Comparison of ENCODE assay signal across 8 mouse cellular contexts in the genomic region with DNA sequence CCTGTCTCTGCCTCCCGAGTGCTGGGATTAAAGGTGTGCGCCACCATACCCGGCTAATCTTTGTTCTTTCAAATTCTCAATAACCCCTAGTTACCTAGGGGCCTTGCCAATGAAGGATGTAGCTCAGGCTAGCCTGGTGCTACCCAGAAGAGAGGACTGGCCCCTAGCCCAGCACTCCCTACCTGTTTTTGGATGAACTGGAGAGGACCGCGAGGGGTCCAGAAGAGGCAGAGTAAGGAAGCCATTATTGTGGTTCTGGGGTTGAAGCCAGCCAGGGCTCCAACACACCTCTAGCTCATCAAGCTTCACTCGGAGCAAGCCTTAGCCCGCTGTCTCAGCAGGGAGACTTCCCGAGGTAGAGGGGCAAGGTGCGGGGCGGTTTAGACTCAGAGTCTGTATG. TPM values are rescaled to one million over a fixed set of nuclear protein-coding genes. Genes with fewer than 3 reads are reported as not detected.
A peak's percentile ranks its signal among the peaks of the same experiment; 100 is the strongest.
DNase-seq lines count a peak whose midpoint lies in the region; ATAC-seq and TF ChIP-seq lines count a peak whose summit lies in the region.
"Had no signal": no experiment of that assay in that cellular context is flagged by ENCODE, and none has a peak within 500 bp of the region (broad histone marks: within the 10 kb centered on the region; RNA-seq: fewer than 3 reads in every experiment).

A gene (plus strand): TSS at position 301 of the 400 bp plus-strand sequence.

- H3K9ac ChIP-seq in forebrain, embryonic 12.5 days: peak within 1 kb of the TSS; percentile 49; the same call in 1 of the 2 replicates
- H3K9ac ChIP-seq in limb, embryonic 11.5 days (ENCODE audit: low read length): peak within 1 kb of the TSS; percentile 55

- 45% methylated on average over 10 of the region's 10 CpGs for WGBS in lung, adult 2 months
- 32% methylated on average over 10 of the region's 10 CpGs for WGBS in forebrain, embryonic 12.5 days
- WGBS in limb, embryonic 11.5 days: 23% methylated on average over 10 of the region's 10 CpGs
- WGBS in olfactory bulb, adult 2 months: 38% methylated on average over 10 of the region's 10 CpGs

- peaks cover 58% of the 10 kb centered on the region for H3K27me3 ChIP-seq in forebrain, embryonic 12.5 days
- peaks cover 39% of the 10 kb centered on the region for H3K27me3 ChIP-seq in limb, embryonic 11.5 days (ENCODE audit: control insufficient read depth, insufficient read depth, low read length)

- H3K9me3 ChIP-seq in forebrain, embryonic 12.5 days: no peaks in the 10 kb centered on the region
- H3K9me3 ChIP-seq in limb, embryonic 11.5 days (ENCODE audit: control insufficient read depth, low read length): no peaks in the 10 kb centered on the region

- TF ChIP-seq POLR2A in lung, adult 2 months (IDR thresholded peaks at IDR 0.05; ENCODE audit: borderline replicate concordance, extremely low read depth, low read depth, low read length): no peak
- no peak for TF ChIP-seq POLR2A in olfactory bulb, adult 2 months (IDR thresholded peaks at IDR 0.05; ENCODE audit: insufficient read depth, low read depth, low read length)

- peak within 1 kb of the TSS; percentile 58 for H3K4me3 ChIP-seq in lung, adult 2 months (replicated peaks; ENCODE audit: extremely low read depth, low read depth, low read length)
- H3K4me3 ChIP-seq in forebrain, embryonic 12.5 days (replicated peaks): peak within 1 kb of the TSS; percentile 45
- peak within 1 kb of the TSS; percentile 39 for H3K4me3 ChIP-seq in limb, embryonic 11.5 days (ENCODE audit: low read depth, low read length)
- H3K4me3 ChIP-seq in olfactory bulb, adult 2 months (ENCODE audit: insufficient read depth, low read depth, low read length): peak within 1 kb of the TSS; percentile 49

- peak within 1 kb of the TSS; percentile 86 for H3K4me2 ChIP-seq in forebrain, embryonic 12.5 days
- H3K4me2 ChIP-seq in limb, embryonic 11.5 days (ENCODE audit: low read depth, severe bottlenecking): peak within 1 kb of the TSS; percentile 84

- peaks cover 4% of the 10 kb centered on the region for H3K4me1 ChIP-seq in lung, adult 2 months (ENCODE audit: control insufficient read depth, insufficient read depth, low read length)
- H3K4me1 ChIP-seq in forebrain, embryonic 12.5 days: peaks cover 15% of the 10 kb centered on the region
- H3K4me1 ChIP-seq in limb, embryonic 11.5 days (ENCODE audit: control insufficient read depth, insufficient read depth, low read length): peaks cover 8% of the 10 kb centered on the region; the same call in 1 of the 2 replicates
- peaks cover 8% of the 10 kb centered on the region for H3K4me1 ChIP-seq in olfactory bulb, adult 2 months (ENCODE audit: control insufficient read depth, insufficient read depth, low read length)

- DNase-seq in lung, adult 2 months: no peak
- no peak for DNase-seq in lung, postnatal 14 days
- DNase-seq in limb, embryonic 11.5 days (ENCODE audit: low spot score): no peak
- DNase-seq in retina, postnatal 1 day: no peak
- DNase-seq in spleen, adult 18-20 months: no peak
- DNase-seq: lung, adult 18-20 months had no signal

- no peak within 1 kb of the TSS for H3K27ac ChIP-seq in forebrain, embryonic 12.5 days
- H3K27ac ChIP-seq in limb, embryonic 11.5 days (replicated peaks; ENCODE audit: low read depth, low read length): no peak within 1 kb of the TSS
- H3K27ac ChIP-seq in olfactory bulb, adult 2 months (ENCODE audit: insufficient read depth, low read depth, low read length): no peak within 1 kb of the TSS

- no peak for TF ChIP-seq CTCF in lung, adult 2 months (IDR thresholded peaks at IDR 0.05; ENCODE audit: insufficient read depth, low read length)
- TF ChIP-seq CTCF in olfactory bulb, adult 2 months (IDR thresholded peaks at IDR 0.05; ENCODE audit: insufficient read depth, low read depth, low read length): no peak

- no peaks in the 10 kb centered on the region for H3K36me3 ChIP-seq in forebrain, embryonic 12.5 days (replicated peaks)
- no peaks in the 10 kb centered on the region for H3K36me3 ChIP-seq in limb, embryonic 11.5 days (ENCODE audit: control insufficient read depth, insufficient read depth, low read length)

- 0 out of 2 replicates have a peak, but pooled peaks have one; percentile 14 for ATAC-seq in forebrain, embryonic 12.5 days (ENCODE audit: low FRiP score)
- ATAC-seq in limb, embryonic 11.5 days (ENCODE audit: insufficient number of reproducible peaks, low FRiP score, low TSS enrichment, low read depth): no peak

RNA-seq across cellular contexts. Expression of the gene that starts here (rescaled TPM):
- polyA plus RNA-seq in lung, adult 2 months (2012; rRNA removed): 0.15 and 0.24 TPM in 2 replicates
- polyA plus RNA-seq in forebrain, embryonic 12.5 days (2016; fragmentation: Nextera tagmentation; extraction: Ambion mirVana): 0.15 TPM in 1 of 2 replicates, not detected in the other
- not detected in 2 replicates for polyA plus RNA-seq in limb, embryonic 11.5 days (2014; fragmentation: Nextera tagmentation; extraction: Ambion mirVana)
- not detected in 2 replicates for polyA plus RNA-seq in olfactory bulb, adult 2 months (2012; ENCODE audit: insufficient read depth, insufficient read length, low replicate concordance, missing spikeins)

Comparison
In these comparisons a context has a peak if more than half of its experiments do, and no peak if none do; other contexts are left out.
1. Peak in ATAC-seq, H3K4me3 ChIP-seq, H3K9ac ChIP-seq and H3K4me2 ChIP-seq in forebrain, embryonic 12.5 days; RNA of the gene not detected or under 1 TPM.